Mouse (Mus musculus) intestine, postnatal 0 days (tissue): Measurements from ENCODE around the gene Zscan29. TPM values are rescaled to one million over a fixed set of nuclear protein-coding genes. Genes with fewer than 3 reads are reported as not detected.
"Not testable (repeated sequence)": the region's sequence is repeated elsewhere in the genome, so short reads cannot be mapped to it uniquely, and the experiment has no call there.

Experiments
- ATAC-seq: fragments of 200-750 bp; cut with Nextera tagmentation; 2 replicates; pipeline ENCODE4 v1.8.0; 2017; ENCODE audit warnings: mild to moderate bottlenecking, moderate TSS enrichment, moderate library complexity
- H3K27ac ChIP-seq: fragments of 300-500 bp; sonication (generic); 2 replicates; pipeline ENCODE4 v1.5.1; 2014; ENCODE audit warnings: mild to moderate bottlenecking, low read depth, low read length, moderate library complexity
- H3K27me3 ChIP-seq: fragments of 300-500 bp; sonication (generic); replicated peaks from 2 replicates; pipeline ENCODE4 v1.6.1; 2014; ENCODE audit warnings: low read length, mixed read lengths; ENCODE audit not compliant: control insufficient read depth, insufficient read depth
- H3K36me3 ChIP-seq: fragments of 300-500 bp; sonication (generic); 2 replicates; pipeline ENCODE4 v1.6.1; 2014; ENCODE audit warnings: mild to moderate bottlenecking, moderate library complexity; ENCODE audit not compliant: control insufficient read depth, insufficient read depth
- H3K4me1 ChIP-seq: fragments of 300-500 bp; sonication (generic); replicated peaks from 2 replicates; pipeline ENCODE4 v1.6.1; 2014; ENCODE audit warnings: antibody characterized with exemption, low read length, mixed read lengths; ENCODE audit not compliant: control insufficient read depth, insufficient read depth
- H3K4me2 ChIP-seq: fragments of 300-500 bp; sonication (generic); replicated peaks from 2 replicates; pipeline ENCODE4 v1.6.1; 2014; ENCODE audit warnings: low read depth, mild to moderate bottlenecking, moderate library complexity
- H3K4me3 ChIP-seq: fragments of 300-500 bp; sonication (generic); 2 replicates; pipeline ENCODE4 v1.5.1; 2014; ENCODE audit warnings: low read depth, low read length
- H3K9ac ChIP-seq: fragments of 300-500 bp; sonication (generic); 2 replicates; pipeline ENCODE4 v1.6.1; 2014; ENCODE audit warnings: mild to moderate bottlenecking, low read depth, low read length
- H3K9me3 ChIP-seq: fragments of 300-500 bp; sonication (generic); 2 replicates; pipeline ENCODE4 v1.6.1; 2016; ENCODE audit warnings: mixed run types; ENCODE audit not compliant: control insufficient read depth
- CTCF ChIP-seq: sonication (generic); IDR thresholded peaks from 2 replicates; pipeline ENCODE4 v1.5.1; 2016; ENCODE audit warnings: low read depth, mild to moderate bottlenecking, control low read depth, antibody characterized with exemption, moderate library complexity
- WGBS: fragments of 180-500 bp; shearing (Covaris S2); extraction: QIAGEN DNeasy Blood & Tissue Kit; methylation state at CpG from one replicate; pipeline ENCODE4 v1.1.7; 2014; 5-methylcytosine and 5-hydroxymethylcytosine counted together
- polyA plus RNA-seq: library from polyadenylated mRNA; unstranded; fragments of >200 nt; fragmentation: Nextera tagmentation; extraction: Ambion mirVana; gene quantifications from 2 replicates; pipeline ENCODE4 v1.2.1, GENCODE M21; 2015

The Zscan29 gene
- polyA plus RNA-seq, 1 experiment from 2014 or later, result 6.0 TPM

- no peaks in the 10 kb centered on the region for H3K36me3 ChIP-seq
- 36% methylated on average over 1 of the region's 1 CpGs for WGBS
- no peaks in the 10 kb centered on the region for H3K27me3 ChIP-seq
- no peak overlapping the region for H3K4me2 ChIP-seq
- no peak overlapping the region for H3K9ac ChIP-seq
- H3K27ac ChIP-seq, result no peak overlapping the region
- no peaks in the 10 kb centered on the region for H3K9me3 ChIP-seq
- H3K4me3 ChIP-seq, result no peak overlapping the region
- no peaks in the 10 kb centered on the region for H3K4me1 ChIP-seq
- no peak for TF ChIP-seq CTCF
- ATAC-seq, result no peak
These were observed 43.4 kb downstream of the Zscan29 start for GRCm38 (mm10) chr2:121127536-121127935.

- H3K4me3 ChIP-seq, H3K4me2 ChIP-seq, H3K27ac ChIP-seq, H3K9me3 ChIP-seq, ATAC-seq, H3K9ac ChIP-seq, H3K27me3 ChIP-seq, H3K4me1 ChIP-seq, H3K36me3 ChIP-seq: not testable (repeated sequence)
- WGBS, result 88% methylated on average over 5 of the region's 5 CpGs
These were observed 44.6 kb downstream of the Zscan29 start for GRCm38 (mm10) chr2:121126302-121126701.

DNA sequence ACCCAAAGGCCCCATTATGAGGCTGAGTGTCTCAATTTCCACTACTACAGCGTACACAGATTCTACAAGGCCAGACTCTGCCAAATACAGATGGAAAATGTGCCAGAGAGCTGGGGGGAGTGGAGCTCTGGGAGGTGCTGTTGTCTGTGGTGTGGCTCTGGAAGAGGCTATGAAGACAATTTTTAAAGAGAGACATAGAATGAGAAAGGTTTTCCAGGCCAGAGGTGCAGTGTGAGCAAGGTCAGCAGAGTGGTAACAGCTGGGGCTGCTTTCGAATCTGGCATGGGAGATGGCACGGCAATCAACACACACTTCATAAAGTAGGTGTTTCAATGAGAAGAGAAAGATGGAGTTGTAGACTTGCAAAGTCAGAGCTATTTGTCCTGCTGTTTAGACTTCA, 51.7 kb downstream of the Zscan29 start:
- ATAC-seq, result no peak
- H3K9ac ChIP-seq, result no peak overlapping the region
- 95% methylated on average over 3 of the region's 3 CpGs for WGBS
- no peaks in the 10 kb centered on the region for H3K27me3 ChIP-seq
- no peak overlapping the region for H3K27ac ChIP-seq
- no peak overlapping the region for H3K4me3 ChIP-seq
- H3K4me2 ChIP-seq, result no peak overlapping the region
- no peak for TF ChIP-seq CTCF
- no peaks in the 10 kb centered on the region for H3K9me3 ChIP-seq
- no peaks in the 10 kb centered on the region for H3K36me3 ChIP-seq
- no peaks in the 10 kb centered on the region for H3K4me1 ChIP-seq

GRCm38 (mm10) chr2:121115418-121115817, 55.5 kb downstream of the Zscan29 start:
- H3K9ac ChIP-seq, result no peak overlapping the region
- H3K27me3 ChIP-seq, result no peaks in the 10 kb centered on the region
- no peaks in the 10 kb centered on the region for H3K9me3 ChIP-seq
- no peak for ATAC-seq
- no peak for TF ChIP-seq CTCF
- 85% methylated on average over 2 of the region's 2 CpGs for WGBS
- no peak overlapping the region for H3K27ac ChIP-seq
- H3K4me3 ChIP-seq, result no peak overlapping the region
- no peaks in the 10 kb centered on the region for H3K4me1 ChIP-seq
- H3K36me3 ChIP-seq, result no peaks in the 10 kb centered on the region
- H3K4me2 ChIP-seq, result no peak overlapping the region

DNA sequence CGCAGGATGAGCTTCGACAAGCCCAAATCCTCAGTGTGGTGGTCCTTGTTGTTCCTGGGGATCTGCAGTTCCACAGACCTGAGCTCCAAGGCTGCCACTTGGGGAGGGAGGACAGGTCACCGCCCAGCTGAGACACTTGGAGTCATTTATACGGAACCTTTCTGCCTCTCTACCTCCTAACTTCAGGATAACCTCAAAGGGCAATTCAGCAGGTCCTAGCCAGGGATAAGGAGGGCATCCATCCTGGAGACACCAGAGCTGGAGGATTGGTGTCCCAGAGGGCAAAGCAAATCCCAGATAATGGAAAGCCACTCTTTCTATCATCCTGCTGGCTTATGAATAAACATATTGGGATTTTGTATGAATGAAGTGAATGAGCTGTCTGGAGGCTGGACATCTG, 61.2 kb downstream of the Zscan29 start, which contains the start of gene Tgm7:
Tgm7 (minus strand) TSS at position 101 of the 400 bp plus-strand sequence.
- no peaks in the 10 kb centered on the region for H3K9me3 ChIP-seq
- H3K4me2 ChIP-seq, result no peak within 1 kb of the TSS
- no peak within 1 kb of the TSS for H3K4me3 ChIP-seq
- 88% methylated on average over 4 of the region's 4 CpGs for WGBS
- H3K27ac ChIP-seq, result no peak within 1 kb of the TSS
- H3K36me3 ChIP-seq, result no peaks in the 10 kb centered on the region
- TF ChIP-seq CTCF, result no peak
- ATAC-seq, result no peak
- H3K9ac ChIP-seq, result no peak within 1 kb of the TSS
- no peaks in the 10 kb centered on the region for H3K27me3 ChIP-seq
- H3K4me1 ChIP-seq, result no peaks in the 10 kb centered on the region

Other genes with a start within 250 kb of the Zscan29 start
- gene Ubr1, start 200.4 kb downstream of the Zscan29 start, polyA plus RNA-seq, result 6.5 and 7.1 TPM in 2 replicates
- 13.7 and 14.8 TPM in 2 replicates for gene Tmem62, start 194.1 kb downstream of the Zscan29 start, polyA plus RNA-seq
- 40.5 and 42.0 TPM in 2 replicates for gene Ccndbp1, start 162.7 kb downstream of the Zscan29 start, polyA plus RNA-seq
- gene Epb42, start 134.1 kb downstream of the Zscan29 start, polyA plus RNA-seq, result 0.47 and 0.50 TPM in 2 replicates
- 0.07 and 0.09 TPM in 2 replicates for gene Tgm5, start 85.3 kb downstream of the Zscan29 start, polyA plus RNA-seq
- not detected in 2 replicates for gene Tgm7, start 61.3 kb downstream of the Zscan29 start, polyA plus RNA-seq
- gene Adal, start 30.7 kb downstream of the Zscan29 start, polyA plus RNA-seq, result 7.1 and 8.2 TPM in 2 replicates
- gene Lcmt2, start 30.5 kb downstream of the Zscan29 start, polyA plus RNA-seq, result 14.3 and 14.8 TPM in 2 replicates
- 12.3 and 14.4 TPM in 2 replicates for gene Tubgcp4, start 471 bp downstream of the Zscan29 start, polyA plus RNA-seq
- gene Trp53bp1, start 100.3 kb upstream of the Zscan29 start, polyA plus RNA-seq, result 5.8 and 6.6 TPM in 2 replicates
- gene Map1a, start 118.5 kb upstream of the Zscan29 start, polyA plus RNA-seq, result 1.0 and 1.3 TPM in 2 replicates
- gene Ppip5k1, start 184.3 kb upstream of the Zscan29 start, polyA plus RNA-seq, result 19.2 and 25.0 TPM in 2 replicates
- gene Ckmt1, start 186.6 kb upstream of the Zscan29 start, polyA plus RNA-seq, result 1,214 and 1,240 TPM in 2 replicates
- 0.01 and 0.05 TPM in 2 replicates for gene Strc, start 216.0 kb upstream of the Zscan29 start, polyA plus RNA-seq
- gene Pdia3, start 242.7 kb upstream of the Zscan29 start, polyA plus RNA-seq, result 325 and 353 TPM in 2 replicates
- 1.3 and 1.6 TPM in 2 replicates for gene Catsper2, start 242.7 kb upstream of the Zscan29 start, polyA plus RNA-seq